11 mouse cellular contexts compared by ENCODE assay signal in the genomic region with DNA sequence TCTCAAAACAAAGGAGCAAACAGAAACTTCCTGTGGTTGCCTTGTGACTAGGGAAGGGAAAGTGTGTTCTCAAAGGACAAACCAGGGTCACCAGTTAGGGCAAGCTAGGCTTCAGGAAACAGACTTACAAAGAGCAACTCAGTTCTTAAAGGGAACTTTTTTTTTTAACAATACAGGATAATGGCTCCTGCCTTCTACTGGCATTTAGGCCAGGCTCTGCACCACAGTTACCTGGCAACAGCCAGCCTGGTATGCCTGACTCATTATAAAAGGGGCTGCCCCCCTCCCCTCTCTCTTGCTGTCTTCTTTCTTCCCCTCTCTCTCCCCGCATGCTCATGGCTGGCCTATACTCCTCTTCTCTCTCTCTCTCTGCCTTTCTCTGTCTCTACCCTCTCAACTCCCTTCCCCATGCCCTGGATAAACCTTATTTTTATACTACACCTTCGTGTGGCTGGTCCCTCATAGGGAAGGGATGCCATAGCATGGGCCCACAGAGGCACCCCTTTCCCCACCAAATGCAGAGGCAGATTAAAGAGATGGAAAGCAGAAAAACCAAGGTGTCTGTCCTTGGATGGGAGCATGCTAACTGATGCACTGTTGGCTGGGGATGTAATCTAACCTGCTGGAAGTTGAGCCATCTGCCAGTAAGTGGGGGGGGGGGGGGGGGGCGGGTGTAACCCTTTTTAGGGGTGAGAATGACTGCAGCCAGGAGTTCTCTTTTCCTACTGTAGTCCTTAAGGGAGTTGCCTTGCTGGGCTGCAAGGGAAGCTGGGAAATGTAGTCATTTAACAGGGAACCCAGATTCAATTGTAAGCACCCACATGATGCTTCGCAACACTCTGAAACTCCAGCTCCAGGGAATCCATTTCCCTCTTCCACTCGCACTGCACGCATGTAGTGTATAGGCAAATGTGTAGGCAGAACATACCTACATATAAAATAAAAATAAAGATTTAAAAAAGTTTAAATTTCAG. TPM values are rescaled to one million over a fixed set of nuclear protein-coding genes. Genes with fewer than 3 reads are reported as not detected.
DNase-seq lines count a peak whose midpoint lies in the region; ATAC-seq lines count a peak whose summit lies in the region.
"Had no signal": no experiment of that assay in that cellular context is flagged by ENCODE, and none has a peak within 500 bp of the region (broad histone marks: within the 10 kb centered on the region; RNA-seq: fewer than 3 reads in every experiment).

No protein-coding gene starts in this region.

- ATAC-seq in heart, embryonic 16.5 days (replicated peaks; ENCODE audit: extremely low read depth, insufficient read depth, low FRiP score): no peak
- ATAC-seq in forebrain, embryonic 16.5 days: peak; percentile 62
- ATAC-seq in midbrain, embryonic 14.5 days (ENCODE audit: low FRiP score, low TSS enrichment): peak; percentile 58; the same call in 1 of the 2 replicates

- 63% methylated on average over 5 of the region's 6 CpGs for WGBS in heart, embryonic 16.5 days
- 8% methylated on average over 6 of the region's 6 CpGs for WGBS in forebrain, embryonic 16.5 days
- 13% methylated on average over 5 of the region's 6 CpGs for WGBS in midbrain, embryonic 14.5 days

- H3K4me3 ChIP-seq in heart, embryonic 16.5 days (ENCODE audit: low read length): no peak overlapping the region
- H3K4me3 ChIP-seq in forebrain, embryonic 16.5 days (replicated peaks; ENCODE audit: low read length): no peak overlapping the region
- no peak overlapping the region for H3K4me3 ChIP-seq in midbrain, embryonic 14.5 days (replicated peaks; ENCODE audit: low read depth, low read length)
- H3K4me3 ChIP-seq: erythroblast, embryonic 14.5 days had no signal

- H3K4me1 ChIP-seq in heart, embryonic 16.5 days (ENCODE audit: control insufficient read depth, insufficient read depth, low read length): no peaks in the 10 kb centered on the region
- peaks cover 13% of the 10 kb centered on the region for H3K4me1 ChIP-seq in forebrain, embryonic 16.5 days (replicated peaks; ENCODE audit: control insufficient read depth, insufficient read depth, low read length)
- peaks cover 11% of the 10 kb centered on the region for H3K4me1 ChIP-seq in midbrain, embryonic 14.5 days (ENCODE audit: control insufficient read depth, insufficient read depth, low read length)

- H3K4me2 ChIP-seq in heart, embryonic 16.5 days (ENCODE audit: low read depth, low read length): no peak overlapping the region
- no peak overlapping the region for H3K4me2 ChIP-seq in forebrain, embryonic 16.5 days (ENCODE audit: low read length)
- H3K4me2 ChIP-seq in midbrain, embryonic 14.5 days (ENCODE audit: low read length): 0 out of 2 replicates have a peak overlapping the region, but pooled peaks have one; percentile 3

- DNase-seq in heart, postnatal 4 days: no peak
- DNase-seq in NIH3T3 (ENCODE audit: low read depth): peak; percentile 57
- DNase-seq in midbrain, embryonic 14.5 days: peak; percentile 64
- no peak for DNase-seq in left cerebral cortex, adult 11 months (ENCODE audit: low spot score)
- no peak for DNase-seq in cerebellum, postnatal 36 days
- DNase-seq in layer of hippocampus, postnatal 36 days: no peak

- H3K9ac ChIP-seq in heart, embryonic 16.5 days (ENCODE audit: low read length): no peak overlapping the region
- no peak overlapping the region; the same call in 1 of the 2 replicates for H3K9ac ChIP-seq in forebrain, embryonic 16.5 days (replicated peaks; ENCODE audit: low read depth, low read length)
- no peak overlapping the region for H3K9ac ChIP-seq in midbrain, embryonic 14.5 days (replicated peaks; ENCODE audit: low read length)

- 0 out of 2 replicates have a peak overlapping the region, but pooled peaks have one; percentile 16 for H3K27ac ChIP-seq in heart, embryonic 16.5 days (ENCODE audit: low read length)
- 0 out of 2 replicates have a peak overlapping the region, but pooled peaks have one; percentile 3 for H3K27ac ChIP-seq in forebrain, embryonic 16.5 days (ENCODE audit: low read length)
- peak overlapping the region; percentile 71 for H3K27ac ChIP-seq in midbrain, embryonic 14.5 days (replicated peaks; ENCODE audit: low read depth, low read length)

- no peaks in the 10 kb centered on the region for H3K36me3 ChIP-seq in heart, embryonic 16.5 days (ENCODE audit: control insufficient read depth, insufficient read depth)
- no peaks in the 10 kb centered on the region for H3K36me3 ChIP-seq in forebrain, embryonic 16.5 days (ENCODE audit: control insufficient read depth, insufficient read depth)
- no peaks in the 10 kb centered on the region for H3K36me3 ChIP-seq in midbrain, embryonic 14.5 days (ENCODE audit: control insufficient read depth, insufficient read depth, low read length)

- no peaks in the 10 kb centered on the region for H3K27me3 ChIP-seq in heart, embryonic 16.5 days (ENCODE audit: control insufficient read depth, insufficient read depth, low read length)
- H3K27me3 ChIP-seq in forebrain, embryonic 16.5 days (replicated peaks; ENCODE audit: control insufficient read depth, insufficient read depth, low read length): no peaks in the 10 kb centered on the region
- no peaks in the 10 kb centered on the region for H3K27me3 ChIP-seq in midbrain, embryonic 14.5 days (ENCODE audit: control insufficient read depth, insufficient read depth, low read length)

- no peaks in the 10 kb centered on the region for H3K9me3 ChIP-seq in heart, embryonic 16.5 days (replicated peaks; ENCODE audit: control insufficient read depth, low read length)
- no peaks in the 10 kb centered on the region for H3K9me3 ChIP-seq in forebrain, embryonic 16.5 days (ENCODE audit: control insufficient read depth, low read length)
- no peaks in the 10 kb centered on the region for H3K9me3 ChIP-seq in midbrain, embryonic 14.5 days (ENCODE audit: control insufficient read depth, low read length)

RNA-seq across cellular contexts. Expression of a gene that starts 3.8 kb away (rescaled TPM):
- not detected in 2 replicates for polyA plus RNA-seq in heart, embryonic 16.5 days (2015; fragmentation: Nextera tagmentation; extraction: Ambion mirVana)
- total RNA-seq in heart, postnatal 4 days (2021): not detected
- not detected in 2 replicates for polyA plus RNA-seq in forebrain, embryonic 16.5 days (2015; fragmentation: Nextera tagmentation; extraction: Ambion mirVana)
- not detected in 2 replicates for polyA plus RNA-seq in midbrain, embryonic 14.5 days (2014; fragmentation: Nextera tagmentation; extraction: Ambion mirVana)
- total RNA-seq in layer of hippocampus, postnatal 36 days (2021): not detected
- polyA plus RNA-seq: erythroblast, embryonic 14.5 days; limb, embryonic 14.5 days; testis, adult 2 months had no signal

RNA-seq across cellular contexts. Expression of a gene that starts 7.4 kb away (rescaled TPM):
- 1.0 and 1.3 TPM in 2 replicates for polyA plus RNA-seq in heart, embryonic 16.5 days (2015; fragmentation: Nextera tagmentation; extraction: Ambion mirVana)
- total RNA-seq in heart, postnatal 4 days (2021): under 1 TPM in 1 of 2 experiments, not detected in 1; 0.56 TPM
- polyA plus RNA-seq in forebrain, embryonic 16.5 days (2015; fragmentation: Nextera tagmentation; extraction: Ambion mirVana): 0.40 and 0.57 TPM in 2 replicates
- polyA plus RNA-seq in midbrain, embryonic 14.5 days (2014; fragmentation: Nextera tagmentation; extraction: Ambion mirVana): 0.34 and 0.35 TPM in 2 replicates
- under 1 TPM in 1 of 2 experiments, not detected in 1; 0.63 TPM for total RNA-seq in layer of hippocampus, postnatal 36 days (2021)
- polyA plus RNA-seq: erythroblast, embryonic 14.5 days had no signal

RNA-seq across cellular contexts. Expression of a gene that starts 14.6 kb away (rescaled TPM):
- 157 and 218 TPM in 2 replicates for polyA plus RNA-seq in heart, embryonic 16.5 days (2015; fragmentation: Nextera tagmentation; extraction: Ambion mirVana)
- total RNA-seq in heart, postnatal 4 days (2021): 10 to 100 TPM; 79.3 to 83.8 TPM
- 21.0 and 26.1 TPM in 2 replicates for polyA plus RNA-seq in forebrain, embryonic 16.5 days (2015; fragmentation: Nextera tagmentation; extraction: Ambion mirVana)
- polyA plus RNA-seq in midbrain, embryonic 14.5 days (2014; fragmentation: Nextera tagmentation; extraction: Ambion mirVana): 18.8 and 66.5 TPM in 2 replicates
- total RNA-seq in layer of hippocampus, postnatal 36 days (2021): 10 to 100 TPM; 11.1 to 11.4 TPM

RNA-seq across cellular contexts. Expression of a gene that starts 35.8 kb away (rescaled TPM):
- 0.54 and 0.97 TPM in 2 replicates for polyA plus RNA-seq in heart, embryonic 16.5 days (2015; fragmentation: Nextera tagmentation; extraction: Ambion mirVana)
- under 1 TPM; 0.26 to 0.54 TPM for total RNA-seq in heart, postnatal 4 days (2021)
- polyA plus RNA-seq in forebrain, embryonic 16.5 days (2015; fragmentation: Nextera tagmentation; extraction: Ambion mirVana): 45.4 and 53.0 TPM in 2 replicates
- polyA plus RNA-seq in midbrain, embryonic 14.5 days (2014; fragmentation: Nextera tagmentation; extraction: Ambion mirVana): 44.1 and 56.0 TPM in 2 replicates
- 10 to 100 TPM; 92.2 to 92.3 TPM for total RNA-seq in layer of hippocampus, postnatal 36 days (2021)

RNA-seq across cellular contexts. Expression of a gene that starts 52.9 kb away (rescaled TPM):
- 4.1 and 5.2 TPM in 2 replicates for polyA plus RNA-seq in heart, embryonic 16.5 days (2015; fragmentation: Nextera tagmentation; extraction: Ambion mirVana)
- total RNA-seq in heart, postnatal 4 days (2021): under 1 TPM in 1 of 2 experiments, not detected in 1; 0.23 TPM
- polyA plus RNA-seq in forebrain, embryonic 16.5 days (2015; fragmentation: Nextera tagmentation; extraction: Ambion mirVana): 0.17 TPM in 1 of 2 replicates, not detected in the other
- not detected in 2 replicates for polyA plus RNA-seq in midbrain, embryonic 14.5 days (2014; fragmentation: Nextera tagmentation; extraction: Ambion mirVana)
- not detected for total RNA-seq in layer of hippocampus, postnatal 36 days (2021)

Comparison
In these comparisons a context has a peak if more than half of its experiments do, and no peak if none do; other contexts are left out.
1. H3K27ac ChIP-seq: peak in every context shown above with its lines; median percentile 71 in midbrain, embryonic 14.5 days; 16 in heart, embryonic 16.5 days; 3 in forebrain, embryonic 16.5 days.
2. DNase-seq: peak in NIH3T3 (single experiment) and midbrain, embryonic 14.5 days (single experiment); none in heart, postnatal 4 days (single experiment), left cerebral cortex, adult 11 months (single experiment), cerebellum, postnatal 36 days (0 of 2) and layer of hippocampus, postnatal 36 days (0 of 2).